Mouse (Mus musculus): ENCODE results near the gene Wwox.

The Wwox gene

GRCm38 (mm10) chr8:115058193-115058835 is 618.9 kb downstream of the Wwox start:
- no peak for DNase-seq

- no peak for DNase-seq
Measured at GRCm38 (mm10) chr8:115063623-115064022, 624.2 kb downstream of the Wwox start.

- DNase-seq, result no peak
Measured at GRCm38 (mm10) chr8:115064691-115065090, 625.2 kb downstream of the Wwox start.

- no peak for DNase-seq
Measured at GRCm38 (mm10) chr8:115065386-115065785, 625.9 kb downstream of the Wwox start.

GRCm38 (mm10) chr8:115066550-115067058 is 627.1 kb downstream of the Wwox start:
- no peak for DNase-seq

- DNase-seq, result no peak
Measured at GRCm38 (mm10) chr8:115068723-115069122, 629.3 kb downstream of the Wwox start.

GRCm38 (mm10) chr8:115070225-115070624 is 630.8 kb downstream of the Wwox start:
- DNase-seq, result no peak

- DNase-seq, result no peak
Measured at GRCm38 (mm10) chr8:115071231-115071630, 631.8 kb downstream of the Wwox start.

- no peak for DNase-seq
Measured at GRCm38 (mm10) chr8:115078296-115078695, 638.8 kb downstream of the Wwox start.

GRCm38 (mm10) chr8:115081302-115082207 is 642.1 kb downstream of the Wwox start:
- DNase-seq, result no peak

GRCm38 (mm10) chr8:115088162-115088561 is 648.7 kb downstream of the Wwox start:
- DNase-seq, result no peak

- no peak for DNase-seq
Measured at GRCm38 (mm10) chr8:115089744-115090143, 650.3 kb downstream of the Wwox start.

- DNase-seq, result no peak
Measured at GRCm38 (mm10) chr8:115090202-115090601, 650.7 kb downstream of the Wwox start.

- peak; percentile 13 for DNase-seq
Measured at GRCm38 (mm10) chr8:115095548-115095947, 656.1 kb downstream of the Wwox start.

GRCm38 (mm10) chr8:115097988-115098562 is 658.6 kb downstream of the Wwox start:
- no peak for DNase-seq

- no peak for DNase-seq
Measured at GRCm38 (mm10) chr8:115109309-115109708, 669.9 kb downstream of the Wwox start.

GRCm38 (mm10) chr8:115110423-115110822 is 671.0 kb downstream of the Wwox start:
- DNase-seq, result no peak

GRCm38 (mm10) chr8:115112062-115112461 is 672.6 kb downstream of the Wwox start:
- no peak for DNase-seq

- no peak for DNase-seq
Measured at GRCm38 (mm10) chr8:115114498-115114897, 675.0 kb downstream of the Wwox start.

- DNase-seq, result no peak
Measured at GRCm38 (mm10) chr8:115126081-115126480, 686.6 kb downstream of the Wwox start.

GRCm38 (mm10) chr8:115126674-115127073 is 687.2 kb downstream of the Wwox start:
- DNase-seq, result no peak

GRCm38 (mm10) chr8:115129307-115129706 is 689.9 kb downstream of the Wwox start:
- no peak for DNase-seq

- DNase-seq, result no peak
Measured at GRCm38 (mm10) chr8:115133119-115133518, 693.7 kb downstream of the Wwox start.
